Mouse (Mus musculus) heart, adult 8-10 months (tissue): ENCODE data around the gene Swt1. TPM values are rescaled to one million over a fixed set of nuclear protein-coding genes. Genes with fewer than 3 reads are reported as not detected.

Experiments
- DNase-seq: peaks from one replicate; pipeline ENCODE4 v3.0.0; 2022; ENCODE audit warnings: low spot score
- microRNA-seq: library from miRNA; unstranded; fragments of <30 nt; microRNA quantifications from one replicate; pipeline ENCODE4 v1.2.0, GENCODE M21; 2022
- total RNA-seq, 4 experiments: library from RNA; stranded (reverse); gene quantifications; 2 replicates each; pipeline ENCODE4 v1.2.4; 2022

Swt1 gene
- total RNA-seq, 4 experiments from 2014 or later = 9.8 to 12.1 (median 10.7) TPM

DNA sequence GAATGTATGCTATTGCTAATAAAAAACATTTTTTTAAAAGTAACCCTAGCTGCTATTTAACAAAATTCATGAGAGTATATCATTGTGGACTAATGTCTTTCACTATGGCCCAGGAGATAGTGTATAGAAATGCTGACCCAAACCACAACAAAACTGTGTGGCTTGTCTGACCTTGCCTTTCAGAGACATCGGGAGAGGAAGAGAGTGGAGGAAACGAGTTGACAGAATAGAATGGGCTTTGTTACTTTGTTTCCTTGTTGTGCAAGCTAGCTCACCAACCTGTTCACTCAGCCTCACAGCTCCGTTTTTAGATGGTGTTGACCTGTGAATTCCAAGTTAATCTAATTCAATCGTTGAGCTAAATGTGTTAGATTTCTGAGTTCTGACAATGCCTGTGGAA lies 107.8 kb downstream of the Swt1 start:
- no peak for DNase-seq

DNA sequence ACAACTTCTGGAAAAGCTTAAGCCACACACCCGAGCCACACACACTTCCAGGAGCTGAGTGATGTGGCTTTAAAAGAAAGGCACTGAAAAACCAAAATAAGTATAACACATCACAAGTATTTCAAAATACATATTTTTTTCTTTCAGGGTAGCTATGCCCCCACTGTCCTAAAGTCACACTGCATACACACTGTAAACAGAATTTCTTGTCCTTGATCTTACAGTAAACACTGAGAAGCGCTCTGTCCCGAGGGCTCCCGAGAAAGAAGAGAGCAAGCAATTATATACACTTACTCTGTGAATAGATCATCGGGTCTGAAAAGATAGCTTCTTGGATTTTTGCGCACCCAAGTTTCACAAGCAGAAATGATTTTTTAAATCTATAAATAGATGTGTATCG lies 109.0 kb downstream of the Swt1 start:
- no peak for DNase-seq

Small RNA genes within 50 kb of the gene (microRNA-seq; reads per million reads assigned to microRNA genes)
- gene Mir7682 = not detected

Other genes with a start within 250 kb of the Swt1 start
- gene Gm47985, start 245.9 kb downstream of the Swt1 start, total RNA-seq = 1 to 10 TPM in 1 of 4 experiments, under 1 TPM in 2, not detected in 1; 0.60 to 1.2 (median 0.63) TPM
- not detected for gene Gm8947, start 236.1 kb downstream of the Swt1 start, total RNA-seq
- gene Gm47995, start 230.0 kb downstream of the Swt1 start, total RNA-seq = not detected
- gene 3110040M04Rik, start 224.3 kb downstream of the Swt1 start, total RNA-seq = not detected
- not detected for gene Gm47996, start 218.3 kb downstream of the Swt1 start, total RNA-seq
- gene Ivns1abp, start 84.0 kb downstream of the Swt1 start, total RNA-seq = 100 to 1,000 TPM; 828 to 896 (median 874) TPM
- gene Trmt1l, start 87 bp upstream of the Swt1 start, total RNA-seq = 10 to 100 TPM; 18.7 to 26.2 (median 22.6) TPM
- gene Rnf2, start 72.5 kb upstream of the Swt1 start, total RNA-seq = 10 to 100 TPM; 13.0 to 17.6 (median 14.7) TPM
- 10 to 100 TPM in 3 of 4 experiments, 1 to 10 TPM in 1; 8.8 to 16.2 (median 12.4) TPM for gene Fam129a, start 142.7 kb upstream of the Swt1 start, total RNA-seq